Mouse (Mus musculus) MEL (cell line): ENCODE results near the gene Ube4a. TPM values are rescaled to one million over a fixed set of nuclear protein-coding genes. Genes with fewer than 3 reads are reported as not detected.

Experiments
- DNase-seq: peaks from one replicate; pipeline ENCODE4 v3.0.0; 2011; ENCODE audit warnings: low read depth, low spot score
- H3K27ac ChIP-seq: 2 replicates; pipeline ENCODE4 v1.5.1; 2012; ENCODE audit warnings: low read depth, mild to moderate bottlenecking, control low read depth, low read length, moderate library complexity; ENCODE audit not compliant: control insufficient read depth
- H3K27me3 ChIP-seq, 2 experiments: fragments of 150-350 bp in 1 of 2; sonication (generic) in 1 of 2; 2 replicates each; pipeline ENCODE4 v1.6.1; 2012; ENCODE audit warnings: low read length in 2 of 2, mild to moderate bottlenecking in 2 of 2, improper control_type of control experiment in 1 of 2, moderate library complexity in 1 of 2; ENCODE audit not compliant: insufficient read depth in 2 of 2, control insufficient read depth in 1 of 2
- H3K36me3 ChIP-seq, 2 experiments: 2 replicates each; pipeline ENCODE4 v1.6.1; 2012 to 2014; ENCODE audit warnings: low read length in 2 of 2, improper control_type of control experiment in 1 of 2, inconsistent platforms in 1 of 2, mild to moderate bottlenecking in 1 of 2; ENCODE audit not compliant: insufficient read depth in 2 of 2, control insufficient read depth in 1 of 2
- H3K4me1 ChIP-seq, 2 experiments: fragments of 150-350 bp in 1 of 2; sonication (generic) in 1 of 2; 2 replicates each; pipeline ENCODE4 v1.6.1; 2012; ENCODE audit warnings: low read length in 2 of 2, improper control_type of control experiment in 1 of 2, mild to moderate bottlenecking in 1 of 2; ENCODE audit not compliant: insufficient read depth in 2 of 2, control insufficient read depth in 1 of 2
- H3K4me3 ChIP-seq, 2 experiments: fragments of 150-350 bp in 1 of 2; sonication (generic) in 1 of 2; 2 replicates each; pipeline ENCODE4 v1.5.1; 2012; ENCODE audit warnings: low read depth in 2 of 2, low read length in 2 of 2, mild to moderate bottlenecking in 2 of 2, moderate library complexity in 2 of 2, control low read depth in 1 of 2, improper control_type of control experiment in 1 of 2; ENCODE audit not compliant: control insufficient read depth in 1 of 2, insufficient read depth in 1 of 2
- H3K79me2 ChIP-seq: 2 replicates; pipeline ENCODE4 v1.6.1; 2012; ENCODE audit warnings: mild to moderate bottlenecking, low read length, moderate library complexity; ENCODE audit not compliant: control insufficient read depth, poor library complexity, insufficient read depth
- H3K9ac ChIP-seq: 2 replicates; pipeline ENCODE4 v1.6.1; 2012; ENCODE audit warnings: low read depth, mild to moderate bottlenecking, control low read depth, low read length, moderate library complexity; ENCODE audit not compliant: control insufficient read depth, poor library complexity, severe bottlenecking
- H3K9me3 ChIP-seq: fragments of 150-350 bp; sonication (generic); replicated peaks from 2 replicates; pipeline ENCODE4 v1.6.1; 2012; ENCODE audit warnings: mild to moderate bottlenecking, low read length, improper control_type of control experiment, moderate library complexity; ENCODE audit not compliant: insufficient read depth
- BHLHE40 ChIP-seq: IDR thresholded peaks from 2 replicates; pipeline ENCODE4 v1.6.1; 2012; ENCODE audit warnings: low read depth, mild to moderate bottlenecking, inconsistent platforms, low read length, improper control_type of control experiment, borderline replicate concordance
- EP300 ChIP-seq, 2 experiments: IDR thresholded peaks; 2 replicates each; pipeline ENCODE4 v1.6.1; 2011; ENCODE audit warnings: improper control_type of control experiment in 2 of 2, low read length in 2 of 2, low read depth in 1 of 2, mild to moderate bottlenecking in 1 of 2
- ETS1 ChIP-seq: IDR thresholded peaks from 2 replicates; pipeline ENCODE4 v1.6.1; 2012; ENCODE audit warnings: low read depth, mild to moderate bottlenecking, inconsistent platforms, low read length, improper control_type of control experiment, moderate library complexity
- GATA1 ChIP-seq: IDR thresholded peaks from 2 replicates; pipeline ENCODE4 v1.6.1; 2011; ENCODE audit warnings: low read depth, low read length, improper control_type of control experiment
- MAX ChIP-seq: IDR thresholded peaks from 2 replicates; pipeline ENCODE4 v1.6.1; 2011; ENCODE audit warnings: low read length, improper control_type of control experiment
- MXI1 ChIP-seq: IDR thresholded peaks from 2 replicates; pipeline ENCODE4 v1.6.1; 2011; ENCODE audit warnings: mild to moderate bottlenecking, low read depth, low read length, improper control_type of control experiment
- NRF1 ChIP-seq: IDR thresholded peaks from 2 replicates; pipeline ENCODE4 v1.6.1; 2014; ENCODE audit warnings: low read depth, mild to moderate bottlenecking, inconsistent platforms, low read length, improper control_type of control experiment, moderate library complexity; ENCODE audit not compliant: poor library complexity, insufficient read depth, severe bottlenecking
- POLR2AphosphoS2 ChIP-seq: IDR thresholded peaks from 2 replicates; pipeline ENCODE4 v1.6.1; 2011; ENCODE audit warnings: low read length, improper control_type of control experiment
- TCF12 ChIP-seq: IDR thresholded peaks from 2 replicates; pipeline ENCODE4 v1.6.1; 2014; ENCODE audit warnings: low read depth, mild to moderate bottlenecking, inconsistent platforms, low read length, improper control_type of control experiment, moderate library complexity
- ZKSCAN1 ChIP-seq: IDR thresholded peaks from 2 replicates; pipeline ENCODE4 v1.6.1; 2012; ENCODE audit warnings: low read depth, mild to moderate bottlenecking, inconsistent platforms, low read length, improper control_type of control experiment, moderate library complexity
- ZNF384 ChIP-seq: IDR thresholded peaks from 2 replicates; pipeline ENCODE4 v1.6.1; 2012; ENCODE audit warnings: low read depth, mild to moderate bottlenecking, inconsistent platforms, low read length, improper control_type of control experiment
- polyA plus RNA-seq, 2 experiments: library from polyadenylated mRNA; stranded (reverse) in 1 of 2; unstranded in 1 of 2; fragments of >175 nt in 1 of 2; fragments of >200 nt in 1 of 2; gene quantifications; 2 replicates each; pipeline versions ENCODE4 v1.2.1 to v1.2.4; 2012; ENCODE audit warnings: low replicate concordance in 2 of 2, low read depth in 1 of 2; ENCODE audit not compliant: insufficient read length in 2 of 2, insufficient read depth in 1 of 2, missing spikeins in 1 of 2
- total RNA-seq: library from RNA; depleted of rRNA; stranded (reverse); fragments of 300-350 nt; gene quantifications from 2 replicates; pipeline ENCODE4 v1.2.3, GENCODE M21; 2012

Gene Ube4a
- total and polyA plus RNA-seq, 3 experiments: 24.2 to 37.9 (median 32.8) TPM

GRCm38 (mm10) chr9:44998138-44998537 lies 32.7 kb upstream of the Ube4a start:
- Histone ChIP-seq H3K4me1 (peaks cover 15 to 17% of the 10 kb centered on the region in 2 experiments), H3K27me3 (no peaks in the 10 kb centered on the region), H3K27ac (no peak overlapping the region), H3K4me3 (no peak overlapping the region), H3K36me3 (peaks cover 0 to 16% of the 10 kb centered on the region in 2 experiments; a peak in 2 of 4 replicates), H3K79me2 (no peaks in the 10 kb centered on the region), H3K9ac (no peak overlapping the region), H3K9me3 (no peaks in the 10 kb centered on the region)
- no peak for DNase-seq
- TF ChIP-seq POLR2AphosphoS2 (no peak), ETS1 (no peak), MAX (no peak), NRF1 (no peak), TCF12 (no peak), ZKSCAN1 (no peak), BHLHE40 (no peak)

- no peak for TF ChIP-seq MXI1
- DNase-seq: no peak
Measured at GRCm38 (mm10) chr9:44996590-44996989, 31.2 kb upstream of the Ube4a start.

DNA sequence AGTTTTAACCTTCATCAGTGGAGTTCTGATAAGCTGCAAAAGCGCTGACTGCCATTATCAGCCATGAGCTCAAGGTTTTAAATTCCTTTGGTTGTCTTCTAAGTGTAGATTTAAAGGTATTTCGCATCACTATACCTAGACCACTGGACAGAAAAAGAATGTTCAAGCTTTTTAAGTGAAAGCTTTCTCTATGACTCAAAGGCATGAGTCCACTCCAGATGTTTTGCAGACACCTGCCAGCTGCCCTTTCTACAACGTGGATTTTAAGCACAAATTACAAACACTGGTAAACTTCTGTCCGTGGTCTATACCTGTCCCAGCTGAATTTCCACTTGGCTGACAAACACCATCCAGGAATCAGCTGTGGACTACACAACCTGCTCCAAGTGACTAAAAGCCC lies 29.6 kb upstream of the Ube4a start:
- no peak for DNase-seq
- peaks cover 0 to 32% of the 10 kb centered on the region in 2 experiments; a peak in 2 of 4 replicates for H3K36me3 ChIP-seq
- no peak overlapping the region for H3K4me3 ChIP-seq
- no peaks in the 10 kb centered on the region for H3K9me3 ChIP-seq
- peak overlapping the region; percentile 19 for H3K27ac ChIP-seq
- no peaks in the 10 kb centered on the region for H3K79me2 ChIP-seq
- H3K4me1 ChIP-seq: peaks cover 27 to 34% of the 10 kb centered on the region in 2 experiments
- TF ChIP-seq ETS1 (peak; percentile 34; the same call in 1 of the 2 replicates), EP300 (IDR thresholded peaks at IDR 0.05; ENCODE audit: low read depth in 1 of 2, low read length in 2 of 2) (peak; percentile 13 to 22; a peak in 2 of 4 replicates), ZNF384 (no peak), GATA1 (peak; percentile 48)
- no peak overlapping the region for H3K9ac ChIP-seq
- no peaks in the 10 kb centered on the region for H3K27me3 ChIP-seq

More at GRCm38 (mm10) chr9:44996590-44996989, 31.2 kb upstream of the Ube4a start:
- no peaks in the 10 kb centered on the region for H3K27me3 ChIP-seq
- peaks cover 25% of the 10 kb centered on the region in 2 experiments for H3K4me1 ChIP-seq
- no peaks in the 10 kb centered on the region for H3K9me3 ChIP-seq
- H3K36me3 ChIP-seq: peaks cover 0 to 26% of the 10 kb centered on the region in 2 experiments; a peak in 2 of 4 replicates
- H3K27ac ChIP-seq: no peak overlapping the region
- no peaks in the 10 kb centered on the region for H3K79me2 ChIP-seq
- no peak overlapping the region for H3K9ac ChIP-seq
- H3K4me3 ChIP-seq: no peak overlapping the region
